Mouse (Mus musculus) urinary bladder, postnatal 25 days (tissue): ENCODE data around the gene Abi2.
"Not testable (repeated sequence)": the region's sequence is repeated elsewhere in the genome, so short reads cannot be mapped to it uniquely, and the experiment has no call there.

Experiments
- DNase-seq: peaks from one replicate; pipeline ENCODE4 v3.0.0; 2022; ENCODE audit warnings: low spot score

Abi2 gene

DNA sequence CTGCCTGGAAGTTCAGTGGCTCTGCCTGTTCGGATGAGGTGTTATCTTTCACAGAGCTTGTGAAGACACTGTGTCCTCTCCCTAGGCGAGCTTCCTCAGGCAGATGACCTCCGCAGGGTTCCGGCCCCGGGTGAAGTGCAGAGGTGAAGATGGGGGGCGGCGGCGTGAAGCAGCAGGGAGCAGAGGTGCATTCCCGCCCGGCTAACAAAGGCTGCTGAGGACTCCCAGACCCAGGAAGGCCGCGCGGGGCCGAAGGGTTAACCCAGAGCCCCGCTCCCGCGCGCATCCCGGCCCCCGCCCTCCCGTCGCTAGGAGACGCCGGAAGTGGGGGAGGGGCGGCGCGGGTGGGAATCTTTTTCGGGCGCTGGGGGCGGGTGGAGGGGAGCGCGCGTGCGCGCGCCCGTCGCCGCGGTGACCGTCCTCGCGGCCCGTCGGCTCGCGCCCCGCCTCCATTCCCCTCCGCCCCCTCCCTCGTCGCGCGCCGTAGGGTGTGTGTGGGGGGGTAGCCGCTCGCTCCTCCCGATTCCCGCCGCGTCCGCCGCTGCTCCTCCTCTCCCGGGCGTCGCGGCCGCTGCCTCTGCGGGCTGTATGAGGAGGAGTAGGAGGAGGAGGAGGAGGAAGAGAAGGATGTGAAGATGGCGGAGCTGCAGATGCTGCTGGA lies at the start of gene Abi2:
Gene Abi2, plus strand, starts transcription at position 452 of the 661 bp plus-strand sequence.
- peak; percentile 91 for DNase-seq

DNA sequence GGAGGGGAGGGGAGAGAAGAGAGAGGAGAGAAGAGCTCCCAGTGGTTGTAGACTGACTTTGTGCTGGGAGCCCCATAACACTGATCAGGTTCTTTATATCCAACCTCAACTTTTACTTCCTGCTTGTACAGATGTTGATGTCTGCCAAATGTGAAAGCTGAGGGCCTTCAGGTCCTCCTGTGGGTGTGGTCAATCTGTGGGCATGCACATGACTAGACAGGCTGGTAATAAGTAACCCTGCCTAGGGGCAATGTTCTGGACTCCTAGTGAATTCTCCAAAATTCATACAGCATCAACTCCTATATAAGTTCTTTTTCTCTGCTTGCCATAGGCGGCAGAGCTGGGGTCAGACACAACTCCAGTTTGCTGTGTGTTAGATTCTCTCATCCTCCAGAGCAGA lies 47.8 kb upstream of the Abi2 start:
- DNase-seq = no peak

DNA sequence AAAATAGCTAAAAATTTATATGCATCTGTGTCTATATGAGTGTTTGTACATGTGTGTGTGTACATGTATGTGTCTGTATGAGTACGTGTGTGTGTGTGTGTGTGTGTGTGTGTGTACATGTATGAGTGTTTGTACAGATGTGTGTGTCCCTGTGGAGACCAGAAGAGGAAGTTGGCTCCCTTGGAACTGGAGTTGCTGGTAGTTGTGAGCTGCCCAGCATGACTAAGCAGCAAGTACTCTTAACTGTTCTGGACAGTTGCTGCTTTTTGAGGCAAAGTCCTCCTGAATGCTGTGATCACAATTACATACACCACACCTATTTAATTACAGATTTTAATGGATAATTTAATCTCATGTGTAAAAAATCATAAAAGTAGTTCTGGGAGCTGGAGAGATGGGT lies 32.9 kb upstream of the Abi2 start:
- no peak for DNase-seq

DNA sequence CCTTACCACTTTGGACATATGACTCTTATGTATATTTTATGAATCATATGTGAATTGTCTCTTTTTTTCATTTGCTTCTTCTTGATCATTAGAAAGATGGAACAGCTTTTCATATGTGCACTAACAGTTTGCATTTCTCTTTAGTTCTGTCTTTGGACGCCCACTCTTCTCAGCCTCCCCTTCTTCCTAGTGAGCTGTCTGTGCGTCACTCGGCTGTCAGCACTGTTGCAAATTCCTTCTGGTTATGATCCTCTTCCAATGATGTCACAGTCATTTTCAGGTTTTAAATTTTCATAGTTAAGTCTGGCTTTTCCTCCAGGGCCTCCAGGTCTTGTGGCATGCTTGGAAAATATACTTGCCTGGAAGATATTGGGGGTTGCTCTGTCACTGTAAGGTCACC lies 27.5 kb upstream of the Abi2 start:
- no peak for DNase-seq

DNA sequence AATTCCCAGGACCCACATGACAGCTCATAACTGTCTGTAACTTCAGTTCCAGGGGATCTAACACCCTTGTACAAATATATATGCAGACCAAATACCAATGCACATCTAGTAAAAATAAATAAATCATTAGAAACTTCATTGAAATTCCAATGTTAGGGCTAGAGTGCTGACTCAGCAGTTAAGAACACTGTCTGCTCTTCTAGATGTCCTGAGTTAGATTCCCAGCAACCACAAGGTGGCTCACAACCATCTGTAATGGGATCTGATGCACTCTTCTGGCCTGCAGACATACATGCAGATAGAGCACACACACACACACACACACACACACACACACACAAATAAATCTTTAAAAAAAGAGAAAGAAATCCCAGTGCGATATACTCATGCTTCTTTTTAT lies 4.6 kb upstream of the Abi2 start:
- DNase-seq = no peak

DNA sequence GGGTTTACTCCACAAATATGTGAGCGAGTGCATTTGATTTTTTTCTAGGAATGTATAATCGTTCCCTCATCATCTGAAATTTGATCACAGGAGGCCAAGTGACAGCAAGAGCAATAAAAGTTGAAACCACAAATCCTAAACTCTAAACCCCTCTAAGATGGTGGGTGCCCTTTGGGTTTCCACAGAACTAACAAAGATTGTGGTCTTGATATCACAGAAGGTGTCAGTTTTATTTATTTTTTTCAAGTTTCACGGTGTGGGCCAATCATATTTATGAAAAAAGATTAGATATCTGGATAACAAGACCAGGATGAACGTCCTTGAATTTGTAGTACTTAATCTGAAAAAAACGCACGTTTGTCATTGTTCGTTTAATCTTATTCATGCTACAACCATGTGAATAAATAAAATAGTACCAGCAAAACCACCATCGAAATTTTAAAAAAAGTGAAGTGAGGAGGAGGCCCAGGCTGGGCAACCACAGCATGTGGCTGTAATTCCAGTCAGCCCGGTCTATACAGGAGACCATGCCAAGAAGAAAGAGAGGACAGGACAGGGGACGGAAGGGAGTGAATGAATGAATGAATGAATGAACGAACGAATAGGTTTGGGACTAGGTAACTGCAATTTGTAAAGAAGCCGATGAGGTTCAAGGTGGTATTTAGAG lies 785 bp upstream of the Abi2 start:
- DNase-seq = no peak

DNA sequence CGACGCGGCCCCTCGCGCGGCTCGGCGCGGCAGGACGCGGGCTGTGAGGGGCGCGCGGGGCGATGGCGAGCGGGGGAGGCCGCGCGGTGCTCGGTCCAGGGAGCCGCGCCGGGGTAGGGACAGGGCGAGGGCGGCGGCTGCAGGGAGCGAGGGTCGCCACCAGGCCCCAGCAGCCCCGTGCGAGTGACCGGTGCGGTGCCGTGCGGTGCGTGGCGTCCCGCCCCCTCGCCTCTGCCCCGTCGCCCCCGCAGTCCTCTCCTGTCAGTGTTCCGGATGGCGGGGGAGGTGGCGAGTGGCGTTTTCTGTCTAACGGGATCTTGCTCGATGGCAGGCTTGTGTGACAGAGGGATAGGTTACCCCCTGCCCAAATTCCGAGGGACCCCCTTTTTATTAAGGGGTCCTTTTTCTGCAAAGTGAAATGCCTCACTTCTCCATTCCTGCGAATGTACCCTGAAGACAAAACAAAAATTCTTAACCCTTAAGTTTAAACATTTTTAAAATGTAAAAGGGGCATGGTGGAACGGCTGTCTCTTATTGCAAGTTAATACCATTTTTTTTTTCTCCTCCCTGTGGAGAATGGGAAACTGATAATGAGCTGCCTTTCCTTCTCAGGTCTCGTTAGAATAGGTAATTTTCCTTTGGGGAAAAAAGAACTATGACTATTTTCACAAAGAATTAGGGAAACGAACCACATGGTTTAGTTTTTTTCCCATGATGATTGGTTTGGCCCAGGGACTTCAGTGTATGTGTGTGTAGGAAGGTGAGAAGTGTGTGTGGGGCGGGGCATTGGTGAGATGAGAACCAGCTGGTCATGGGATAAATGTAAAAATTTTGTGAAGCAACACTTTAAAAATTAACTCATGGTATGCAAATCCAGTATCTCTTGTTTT lies 754 bp downstream of the Abi2 start:
- DNase-seq = no peak

DNA sequence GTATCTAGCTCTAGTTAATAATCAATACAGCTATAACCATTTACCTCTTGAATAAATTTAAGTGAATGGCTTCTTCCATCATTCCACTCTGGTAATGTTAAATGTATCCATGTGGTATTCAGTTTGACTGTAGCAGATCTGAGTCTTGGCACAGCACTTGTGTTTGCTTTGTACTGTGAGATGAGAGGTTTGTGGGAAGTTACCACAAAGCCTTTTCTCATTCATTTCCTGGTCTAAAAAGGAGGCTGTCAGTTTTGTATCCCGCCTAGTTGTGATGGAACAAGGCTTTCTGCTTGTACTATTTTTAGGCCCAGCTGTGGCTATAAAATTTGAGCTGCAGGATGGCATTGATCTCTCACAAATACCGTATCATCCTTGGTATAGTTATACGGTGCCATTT lies 7.3 kb downstream of the Abi2 start:
- DNase-seq = no peak

DNA sequence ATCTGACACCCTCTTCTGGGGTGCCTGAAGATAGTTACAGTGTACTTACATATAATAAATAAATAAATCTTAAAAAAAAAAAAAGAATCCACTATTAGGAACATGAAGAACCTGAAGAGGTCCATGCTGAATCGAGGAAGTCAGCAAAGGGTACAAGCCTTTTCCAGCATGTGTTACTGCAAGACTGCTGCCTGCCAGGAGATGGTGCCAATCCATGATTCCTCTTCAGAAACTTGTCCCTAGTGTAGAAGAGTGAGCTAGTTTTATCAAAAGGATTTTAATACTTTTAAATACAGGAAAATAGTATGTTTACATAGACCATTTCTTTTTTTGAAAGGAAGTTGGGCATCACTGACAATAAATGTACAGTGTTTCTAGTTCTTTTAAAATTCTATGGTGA lies 14.5 kb downstream of the Abi2 start:
- DNase-seq = no peak

DNA sequence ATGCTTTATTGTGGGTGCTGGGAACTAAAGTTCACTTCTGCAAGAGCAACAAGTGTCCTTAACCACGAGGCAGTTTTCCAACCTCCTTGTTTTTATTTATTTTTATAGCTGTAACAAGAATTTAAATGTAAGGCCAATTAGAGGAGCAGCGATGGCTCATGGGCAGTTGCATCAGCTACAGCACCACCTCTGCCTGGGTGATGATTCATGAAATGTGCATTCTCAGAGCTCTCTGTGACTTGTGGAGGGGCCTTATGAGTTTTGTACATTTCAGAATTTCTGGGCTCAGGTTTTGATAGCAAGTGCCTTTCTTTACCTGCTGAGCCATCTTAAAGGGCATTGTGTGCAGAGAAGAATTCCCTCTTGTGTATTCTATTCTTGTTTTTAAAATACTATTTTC lies 18.9 kb downstream of the Abi2 start:
- no peak for DNase-seq

DNA sequence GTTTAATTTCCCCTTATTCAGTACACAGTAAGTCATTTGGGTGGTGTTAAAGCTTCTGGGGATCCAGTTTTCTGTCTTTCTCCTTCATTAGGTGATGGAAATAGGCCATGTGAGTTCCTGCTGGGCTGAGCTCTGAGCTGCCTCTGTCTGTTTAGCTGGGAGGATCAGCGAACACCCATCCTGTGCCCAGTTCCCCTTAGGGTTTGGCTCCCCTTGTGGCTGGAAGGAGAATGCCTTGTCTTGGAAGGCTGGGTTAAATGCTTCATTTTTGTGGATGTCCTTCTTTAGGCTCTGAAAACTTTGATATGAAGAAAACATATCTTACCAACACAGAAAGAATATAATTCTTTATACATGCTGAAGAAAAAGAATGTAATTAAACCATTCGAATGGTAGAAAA lies 19.5 kb downstream of the Abi2 start:
- DNase-seq = no peak

DNA sequence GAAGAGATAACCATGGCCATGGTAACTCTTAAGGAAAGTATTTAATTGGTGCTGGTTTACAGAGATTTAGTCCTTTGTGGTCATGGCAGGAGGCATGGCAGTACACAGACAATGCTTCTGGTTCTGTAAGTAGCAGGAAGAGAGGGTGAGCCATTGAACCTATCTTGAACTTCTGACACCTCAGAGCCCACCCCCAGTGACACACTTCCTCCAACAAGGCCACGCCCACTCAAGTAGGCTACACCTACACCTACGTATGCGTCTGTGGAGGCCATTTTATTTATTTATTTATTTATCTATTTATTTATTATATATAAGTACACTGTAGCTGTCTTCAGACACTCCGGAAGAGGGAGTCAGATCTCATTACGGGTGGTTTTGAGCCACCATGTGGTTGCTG lies 22.1 kb downstream of the Abi2 start:
- DNase-seq = no peak

DNA sequence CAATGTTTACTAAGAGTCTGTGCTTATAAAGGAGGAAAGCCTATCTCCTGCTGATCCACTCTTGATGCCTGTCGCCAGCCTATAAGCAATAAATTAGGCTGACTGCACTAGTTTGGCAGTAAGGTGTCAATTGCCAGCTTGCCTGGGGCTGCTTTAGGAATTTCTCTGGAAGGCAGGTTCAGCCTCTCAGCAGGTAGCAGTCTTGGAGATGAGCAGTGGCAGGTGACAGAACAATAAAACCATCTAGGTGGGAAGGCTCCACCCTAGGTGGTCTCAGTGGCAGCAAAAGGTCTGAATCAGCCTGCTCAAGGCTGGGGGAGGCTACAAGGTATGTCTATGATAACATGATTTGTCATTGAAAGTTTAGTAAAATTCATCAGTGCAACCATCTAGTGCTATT lies 23.1 kb downstream of the Abi2 start:
- no peak for DNase-seq

DNA sequence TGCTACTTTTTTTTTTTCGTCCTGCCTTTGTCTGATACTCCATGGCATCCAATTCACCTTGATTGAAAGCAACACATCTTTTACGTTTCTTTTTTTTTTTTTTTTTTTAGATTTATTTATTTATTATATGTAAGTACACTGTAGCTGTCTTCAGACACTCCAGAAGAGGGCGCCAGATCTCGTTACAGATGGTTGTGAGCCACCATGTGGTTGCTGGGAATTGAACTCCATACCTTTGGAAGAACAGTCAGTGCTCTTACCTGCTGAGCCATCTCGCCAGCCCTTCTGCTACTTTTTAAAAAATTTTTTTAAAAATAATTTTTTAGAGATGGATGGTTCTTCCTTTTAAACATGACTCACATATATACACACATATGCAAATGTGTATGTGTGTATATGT lies 32.0 kb downstream of the Abi2 start:
- DNase-seq = not testable (repeated sequence)

DNA sequence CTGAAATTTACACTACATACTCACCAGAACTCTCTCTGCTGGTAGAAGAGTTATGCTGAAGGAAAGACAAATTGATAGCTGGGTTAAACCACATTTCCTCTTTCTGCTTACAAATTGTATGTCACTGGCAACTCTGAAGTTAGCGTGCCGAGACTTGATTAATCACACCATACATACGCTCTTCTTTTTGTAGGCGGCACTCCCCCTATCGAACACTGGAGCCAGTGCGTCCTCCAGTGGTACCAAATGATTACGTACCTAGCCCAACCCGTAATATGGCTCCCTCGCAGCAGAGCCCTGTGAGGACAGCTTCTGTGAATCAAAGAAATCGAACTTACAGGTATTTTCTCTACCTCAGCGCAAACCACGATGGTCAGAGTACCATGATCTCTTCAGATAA lies 37.6 kb downstream of the Abi2 start:
- no peak for DNase-seq

DNA sequence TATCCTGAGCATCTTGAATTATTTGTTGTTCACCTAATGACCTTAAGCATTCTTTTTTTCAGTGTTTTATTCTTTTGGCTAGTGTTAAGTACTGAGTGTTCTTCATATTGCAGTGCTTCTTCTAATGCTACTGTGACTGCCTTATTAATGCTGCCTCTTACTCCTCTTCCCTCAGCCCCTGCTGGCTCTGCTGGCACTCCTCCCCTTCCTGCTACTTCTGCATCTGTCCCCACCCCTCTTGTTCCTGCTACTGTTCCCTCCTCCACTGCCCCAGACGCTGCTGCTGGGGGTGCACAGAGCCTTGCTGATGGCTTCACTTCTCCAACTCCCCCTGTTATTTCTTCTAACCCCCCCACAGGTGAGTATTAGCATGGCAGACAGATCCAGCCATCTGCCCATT lies 40.5 kb downstream of the Abi2 start:
- no peak for DNase-seq

DNA sequence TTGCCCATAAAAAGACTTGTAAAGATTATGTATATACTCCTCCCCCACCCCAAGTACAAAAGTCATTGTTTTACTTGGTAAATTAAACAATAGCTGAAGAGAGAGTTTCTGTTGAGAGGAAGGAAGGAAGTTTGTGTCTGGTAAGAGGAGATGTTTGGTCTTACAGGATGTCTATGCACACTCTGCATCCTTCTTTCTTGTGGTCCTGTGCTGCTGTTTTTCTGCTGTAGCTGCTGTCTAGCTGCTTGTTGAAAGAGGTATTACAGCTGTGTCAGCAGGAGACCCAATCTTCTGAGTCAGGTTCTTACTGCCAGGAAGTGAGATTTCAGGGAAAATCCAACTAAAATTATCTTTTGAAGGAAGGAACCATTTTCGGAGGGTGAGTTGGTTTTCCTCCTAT lies 51.2 kb downstream of the Abi2 start:
- no peak for DNase-seq

DNA sequence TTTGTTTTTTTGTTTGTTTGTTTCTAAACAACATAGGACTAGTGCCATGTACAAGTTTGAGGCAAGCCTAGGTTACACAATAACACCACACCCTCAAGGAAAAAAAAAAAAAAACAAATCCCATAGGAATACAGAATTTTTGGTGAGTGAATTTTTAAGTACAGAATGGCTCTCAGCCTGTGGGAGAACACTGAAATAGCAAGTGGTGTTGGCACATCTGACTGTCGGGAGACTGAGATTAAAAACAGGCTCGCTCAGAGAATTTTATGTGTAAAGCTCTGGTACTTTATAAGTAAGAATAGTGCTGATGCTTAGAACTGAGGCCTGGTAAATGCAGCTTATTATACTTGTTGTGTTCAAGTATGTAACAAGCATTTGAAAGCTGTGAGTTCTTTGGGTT lies 60.1 kb downstream of the Abi2 start:
- no peak for DNase-seq

DNA sequence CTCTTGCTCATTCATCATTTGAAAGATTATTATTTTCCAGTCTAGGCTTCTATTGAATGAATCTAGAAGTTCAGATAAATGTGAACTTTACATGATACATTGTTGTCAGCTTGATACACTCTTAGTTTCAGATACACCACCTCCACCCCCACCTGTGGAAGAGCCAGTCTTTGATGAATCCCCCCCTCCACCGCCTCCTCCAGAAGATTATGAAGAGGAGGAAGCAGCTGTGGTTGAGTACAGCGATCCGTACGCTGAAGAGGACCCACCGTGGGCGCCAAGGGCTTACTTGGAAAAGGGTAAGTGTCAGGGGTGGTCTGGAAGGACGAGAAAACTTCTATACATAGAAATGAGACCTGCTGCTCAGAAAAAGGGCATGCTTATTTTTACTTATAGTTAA lies 61.1 kb downstream of the Abi2 start:
- no peak for DNase-seq

DNA sequence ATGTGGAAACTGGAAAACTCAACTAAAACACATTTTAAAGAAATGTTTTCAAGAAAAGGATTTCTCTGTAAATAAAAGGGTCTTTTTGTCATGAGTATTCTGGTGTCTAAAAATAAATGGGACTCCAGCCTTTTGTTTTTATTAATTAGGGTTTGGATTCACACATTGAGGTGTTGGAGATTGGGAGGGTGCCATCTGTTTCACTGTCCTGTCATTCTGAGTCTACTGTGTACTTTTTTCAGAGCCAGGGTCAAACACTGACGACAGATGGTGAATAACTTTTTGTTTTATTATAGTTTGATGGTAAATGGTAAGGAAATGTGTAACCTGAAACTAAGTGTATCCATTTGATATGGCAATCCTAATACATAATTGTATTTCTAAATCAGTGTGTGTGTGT lies 72.1 kb downstream of the Abi2 start:
- no peak for DNase-seq

DNA sequence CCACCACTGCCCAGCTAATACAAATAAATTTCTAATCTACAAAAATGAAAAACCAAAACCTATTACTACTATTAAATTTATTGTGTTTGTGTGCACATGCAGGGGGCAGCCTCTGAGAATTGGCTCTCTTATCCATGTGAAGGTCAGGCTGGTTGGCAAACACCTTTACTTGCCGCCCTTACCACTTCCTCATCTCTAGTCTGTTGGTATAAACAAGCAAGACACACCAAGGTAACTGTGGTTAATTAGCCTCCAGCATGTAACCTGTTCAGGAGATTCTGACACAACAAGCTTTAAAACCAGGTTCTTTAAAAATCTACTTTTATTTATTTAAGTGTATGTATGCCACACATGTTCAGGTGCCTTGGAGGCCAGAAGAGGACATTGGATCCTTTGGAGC lies 73.5 kb downstream of the Abi2 start:
- DNase-seq = no peak

DNA sequence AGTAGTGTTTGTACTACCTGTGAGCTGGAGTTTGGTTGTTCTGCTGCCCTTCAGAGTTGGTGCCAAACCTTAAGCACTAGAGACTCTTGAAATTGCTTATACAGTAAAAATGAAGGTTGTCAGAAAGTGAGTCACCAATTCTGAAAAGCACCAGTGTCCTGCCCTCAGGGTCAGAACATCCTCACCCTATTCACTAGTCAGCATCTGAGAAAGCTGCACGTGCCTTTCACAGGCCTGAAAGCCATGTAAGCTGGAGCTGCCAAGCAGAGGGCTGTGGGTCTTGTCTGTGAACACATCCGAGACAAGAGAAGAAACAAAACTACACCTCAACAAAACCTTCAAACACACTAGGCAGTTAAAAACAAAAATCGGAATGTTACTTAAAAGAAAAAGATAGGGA lies 76.2 kb downstream of the Abi2 start:
- no peak for DNase-seq

DNA sequence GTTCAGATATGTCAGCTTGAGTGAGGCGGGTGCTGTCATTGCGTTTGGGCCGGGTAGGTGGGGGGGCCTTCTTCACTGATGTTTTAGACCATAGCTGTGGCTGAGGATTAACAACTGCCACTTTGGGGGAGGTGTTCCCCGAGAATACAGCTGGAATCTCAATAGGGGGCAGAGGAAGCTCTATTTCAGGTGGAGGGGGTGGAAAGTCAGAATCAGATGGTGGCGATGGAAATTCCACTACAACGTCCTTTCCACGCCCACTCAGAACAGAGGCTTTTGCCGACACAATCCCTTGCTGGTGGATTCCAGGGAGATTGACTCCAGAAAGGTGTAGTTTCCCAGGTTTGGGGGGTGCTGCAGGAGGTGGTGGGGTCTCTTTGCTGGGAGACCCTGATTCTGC lies 79.2 kb downstream of the Abi2 start:
- no peak for DNase-seq
